15 mouse cellular contexts compared by ENCODE assay signal in genomic region chr3:95047914-95048313, GRCm38 (mm10).
"Had no signal": no experiment of that assay in that cellular context is flagged by ENCODE, and none has a peak within 500 bp of the region (broad histone marks: within the 10 kb centered on the region; RNA-seq: fewer than 3 reads in every experiment).

No protein-coding gene starts in this region.

- DNase-seq: kidney, adult 8-10 months; kidney, postnatal 10 days; kidney, postnatal 36 days; left cerebral cortex, postnatal 4 days; lung, embryonic 14.5 days; thymus, postnatal 25 days had no signal

- H3K27ac ChIP-seq: kidney, embryonic 15.5 days; limb, embryonic 12.5 days; limb, embryonic 15.5 days; liver, embryonic 15.5 days; macrophage; midbrain, embryonic 12.5 days had no signal

- H3K36me3 ChIP-seq: kidney, embryonic 15.5 days; limb, embryonic 12.5 days; limb, embryonic 15.5 days; liver, embryonic 15.5 days; midbrain, embryonic 12.5 days had no signal

- H3K27me3 ChIP-seq: kidney, embryonic 15.5 days; limb, embryonic 12.5 days; limb, embryonic 15.5 days; liver, embryonic 15.5 days had no signal

- H3K9ac ChIP-seq: kidney, embryonic 15.5 days; limb, embryonic 12.5 days; limb, embryonic 15.5 days; liver, embryonic 15.5 days; lung, embryonic 14.5 days; midbrain, embryonic 12.5 days had no signal

- ATAC-seq: lung, postnatal 0 days; midbrain, embryonic 16.5 days had no signal

- H3K9me3 ChIP-seq: kidney, embryonic 15.5 days; limb, embryonic 12.5 days; limb, embryonic 15.5 days; liver, embryonic 15.5 days; midbrain, embryonic 12.5 days had no signal

- H3K4me1 ChIP-seq: midbrain, embryonic 12.5 days had no signal

- H3K4me3 ChIP-seq: kidney, embryonic 15.5 days; limb, embryonic 12.5 days; limb, embryonic 15.5 days; liver, embryonic 15.5 days; midbrain, embryonic 12.5 days had no signal

- H3K4me2 ChIP-seq: kidney, embryonic 15.5 days; limb, embryonic 12.5 days; limb, embryonic 15.5 days; liver, embryonic 11.5 days; liver, embryonic 15.5 days; lung, embryonic 14.5 days; midbrain, embryonic 12.5 days had no signal
